Mouse (Mus musculus): Measurements from ENCODE around the gene Wdr20. TPM values are rescaled to one million over a fixed set of nuclear protein-coding genes. Genes with fewer than 3 reads are reported as not detected.
A peak's percentile ranks its signal among the peaks of the same experiment; 100 is the strongest.
"Not testable (repeated sequence)": the region's sequence is repeated elsewhere in the genome, so short reads cannot be mapped to it uniquely, and the experiment has no call there.

Gene Wdr20
- polyA plus RNA-seq, 1 experiment from 2014 or later, result 22.1 TPM

DNA sequence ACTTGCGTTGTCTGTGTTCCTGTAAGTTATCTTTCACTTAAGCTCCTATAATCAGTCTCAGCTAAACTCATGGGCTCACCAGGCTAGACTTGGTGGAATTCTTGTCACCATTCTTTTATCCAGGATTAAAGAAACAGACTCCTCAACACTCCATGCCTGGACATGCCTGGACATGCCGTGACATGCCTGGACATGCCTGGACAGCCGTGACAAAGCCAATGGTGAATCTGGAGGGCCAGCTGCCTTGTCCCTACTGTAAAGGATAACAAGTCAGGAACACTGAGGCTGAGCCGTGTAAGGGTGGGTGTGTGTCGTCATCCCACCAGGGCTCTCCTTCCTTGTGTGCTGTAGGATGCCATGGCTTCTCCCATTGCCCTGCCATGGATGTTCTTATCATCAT, 12.7 kb upstream of the Wdr20 start:
- H3K27me3 ChIP-seq, result no peaks in the 10 kb centered on the region
- no peak for ATAC-seq (ENCODE audit: insufficient number of reproducible peaks, low FRiP score, low TSS enrichment, low read depth)
- H3K4me1 ChIP-seq, result no peaks in the 10 kb centered on the region
- H3K4me3 ChIP-seq, result no peak overlapping the region
- no peak overlapping the region for H3K27ac ChIP-seq
- H3K4me2 ChIP-seq, result no peak overlapping the region
- no peak overlapping the region for H3K9ac ChIP-seq
- 88% methylated on average over 5 of the region's 5 CpGs for WGBS
- H3K36me3 ChIP-seq, result no peaks in the 10 kb centered on the region
- H3K9me3 ChIP-seq, result no peaks in the 10 kb centered on the region

GRCm38 (mm10) chr12:110725489-110725888, 12.3 kb upstream of the Wdr20 start:
- no peak overlapping the region for H3K9ac ChIP-seq
- no peak overlapping the region for H3K4me2 ChIP-seq
- H3K27ac ChIP-seq, result no peak overlapping the region
- no peaks in the 10 kb centered on the region for H3K36me3 ChIP-seq
- WGBS, result 82% methylated on average over 5 of the region's 5 CpGs
- no peaks in the 10 kb centered on the region for H3K27me3 ChIP-seq
- no peak for ATAC-seq (ENCODE audit: insufficient number of reproducible peaks, low FRiP score, low TSS enrichment, low read depth)
- H3K4me1 ChIP-seq, result no peaks in the 10 kb centered on the region
- H3K9me3 ChIP-seq, result no peaks in the 10 kb centered on the region
- H3K4me3 ChIP-seq, result no peak overlapping the region

DNA sequence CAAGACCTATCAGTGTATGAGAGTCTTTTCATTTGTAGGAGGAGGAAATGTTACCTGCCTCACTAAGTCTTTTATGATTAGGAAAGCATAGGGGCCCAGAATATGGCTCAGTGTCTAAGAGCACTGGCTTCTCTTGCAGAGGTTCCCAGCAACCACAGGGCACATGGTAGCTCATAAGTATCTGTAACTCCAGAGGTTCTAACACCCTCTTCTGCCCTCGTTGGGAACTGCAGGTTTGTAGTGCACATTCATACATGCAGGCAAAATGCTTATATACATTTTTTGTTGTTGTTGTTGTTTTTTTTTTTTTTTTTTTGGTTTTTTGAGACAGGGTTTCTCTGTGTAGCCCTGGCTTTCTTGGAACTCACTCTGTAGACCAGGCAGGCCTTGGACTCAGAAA, 11.3 kb upstream of the Wdr20 start:
- no peaks in the 10 kb centered on the region for H3K36me3 ChIP-seq
- H3K9ac ChIP-seq, result no peak overlapping the region
- H3K27me3 ChIP-seq, result no peaks in the 10 kb centered on the region
- ATAC-seq (ENCODE audit: insufficient number of reproducible peaks, low FRiP score, low TSS enrichment, low read depth), result no peak
- H3K4me2 ChIP-seq, result no peak overlapping the region
- no peak overlapping the region for H3K4me3 ChIP-seq
- no peaks in the 10 kb centered on the region for H3K9me3 ChIP-seq
- H3K4me1 ChIP-seq, result no peaks in the 10 kb centered on the region
- no peak overlapping the region for H3K27ac ChIP-seq
- 58% methylated on average over 1 of the region's 1 CpGs for WGBS

GRCm38 (mm10) chr12:110733254-110733653, 4.5 kb upstream of the Wdr20 start:
- not testable (repeated sequence) for ATAC-seq (ENCODE audit: insufficient number of reproducible peaks, low FRiP score, low TSS enrichment, low read depth); H3K9ac ChIP-seq; H3K4me3 ChIP-seq; H3K4me2 ChIP-seq; H3K27ac ChIP-seq; H3K27me3 ChIP-seq; H3K4me1 ChIP-seq; H3K9me3 ChIP-seq; H3K36me3 ChIP-seq
- WGBS, result 87% methylated on average over 3 of the region's 3 CpGs

DNA sequence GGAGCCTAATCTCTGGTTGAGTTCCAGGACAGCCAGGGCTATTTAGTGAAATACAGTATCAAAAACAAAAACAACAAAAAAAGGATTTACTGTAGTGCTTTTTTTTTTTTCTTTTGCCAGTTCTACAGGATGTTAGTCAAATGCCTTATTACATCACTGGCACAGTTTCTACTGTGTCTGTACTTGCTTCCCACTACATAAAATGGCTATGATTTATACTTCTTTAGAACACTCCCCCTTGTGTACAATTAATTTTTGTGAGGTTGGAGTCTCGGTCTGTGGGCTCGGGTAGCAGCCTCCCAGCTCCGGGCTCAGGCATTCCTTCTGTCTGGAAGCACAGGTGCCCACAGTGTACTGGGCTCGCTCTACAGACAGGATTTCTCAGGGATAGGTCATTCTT, 1.1 kb upstream of the Wdr20 start:
- no peak overlapping the region for H3K9ac ChIP-seq
- peaks cover 18% of the 10 kb centered on the region for H3K4me1 ChIP-seq
- H3K4me3 ChIP-seq, result peak overlapping the region; percentile 98
- H3K36me3 ChIP-seq, result no peaks in the 10 kb centered on the region
- no peak for ATAC-seq (ENCODE audit: insufficient number of reproducible peaks, low FRiP score, low TSS enrichment, low read depth)
- no peaks in the 10 kb centered on the region for H3K9me3 ChIP-seq
- 4% methylated on average over 4 of the region's 4 CpGs for WGBS
- H3K27me3 ChIP-seq, result no peaks in the 10 kb centered on the region
- peak overlapping the region; percentile 89 for H3K4me2 ChIP-seq
- H3K27ac ChIP-seq, result peak overlapping the region; percentile 11; the same call in 1 of the 2 replicates

DNA sequence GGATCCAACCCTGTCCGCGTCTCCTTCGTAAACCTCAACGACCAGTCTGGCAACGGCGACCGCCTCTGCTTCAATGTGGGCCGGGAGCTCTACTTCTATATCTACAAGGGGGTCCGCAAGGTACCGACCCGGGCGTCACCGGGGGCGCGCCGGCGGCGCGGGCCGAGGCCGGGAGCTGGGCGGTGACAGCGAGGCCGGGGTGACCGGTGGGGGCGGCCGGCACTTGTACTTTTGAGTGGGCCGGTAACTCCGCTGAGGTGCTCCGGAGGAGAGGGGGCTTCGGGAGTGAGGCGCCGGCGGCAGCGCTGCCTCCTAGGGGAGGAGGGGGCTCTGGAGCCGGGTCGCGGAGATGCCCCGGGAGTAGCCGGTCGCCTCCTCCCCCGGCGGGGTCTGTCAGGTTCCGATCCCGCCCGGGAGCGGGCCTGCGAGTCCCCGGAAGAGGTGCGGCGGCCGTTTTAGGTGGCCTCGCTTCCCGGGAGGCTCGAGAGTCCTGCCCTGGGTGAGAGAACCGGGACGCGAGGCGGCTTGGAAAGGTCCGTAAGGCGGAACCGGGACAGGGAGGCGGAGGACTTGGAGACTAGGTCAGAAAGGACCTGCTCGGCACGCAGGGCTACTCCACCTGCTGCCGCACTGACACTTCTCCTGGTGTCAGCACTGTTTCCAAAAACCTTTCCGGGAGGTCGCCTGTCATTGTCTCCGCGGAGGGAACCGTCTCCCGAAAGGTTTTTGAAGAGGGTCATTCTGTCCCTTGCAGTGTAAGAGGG, 596 bp downstream of the Wdr20 start:
- H3K27me3 ChIP-seq, result no peaks in the 10 kb centered on the region
- peak overlapping the region; percentile 95 for H3K9ac ChIP-seq
- peak; percentile 48 for ATAC-seq (ENCODE audit: insufficient number of reproducible peaks, low FRiP score, low TSS enrichment, low read depth)
- H3K4me3 ChIP-seq, result peak overlapping the region; percentile 98
- WGBS, result under 1% methylated on average over 72 of the region's 72 CpGs
- no peaks in the 10 kb centered on the region for H3K9me3 ChIP-seq
- H3K4me2 ChIP-seq, result peak overlapping the region; percentile 74
- no peaks in the 10 kb centered on the region for H3K36me3 ChIP-seq
- peak overlapping the region; percentile 95 for H3K27ac ChIP-seq
- peaks cover 18% of the 10 kb centered on the region for H3K4me1 ChIP-seq

- no peaks in the 10 kb centered on the region for H3K27me3 ChIP-seq
- 82% methylated on average over 10 of the region's 10 CpGs for WGBS
- H3K27ac ChIP-seq, result no peak overlapping the region
- no peaks in the 10 kb centered on the region for H3K9me3 ChIP-seq
- H3K36me3 ChIP-seq, result peaks cover 19% of the 10 kb centered on the region
- H3K4me3 ChIP-seq, result no peak overlapping the region
- ATAC-seq (ENCODE audit: insufficient number of reproducible peaks, low FRiP score, low TSS enrichment, low read depth), result no peak
- H3K9ac ChIP-seq, result no peak overlapping the region
- no peak overlapping the region for H3K4me2 ChIP-seq
- H3K4me1 ChIP-seq, result no peaks in the 10 kb centered on the region
Measured at GRCm38 (mm10) chr12:110750770-110751439, 13.2 kb downstream of the Wdr20 start.

DNA sequence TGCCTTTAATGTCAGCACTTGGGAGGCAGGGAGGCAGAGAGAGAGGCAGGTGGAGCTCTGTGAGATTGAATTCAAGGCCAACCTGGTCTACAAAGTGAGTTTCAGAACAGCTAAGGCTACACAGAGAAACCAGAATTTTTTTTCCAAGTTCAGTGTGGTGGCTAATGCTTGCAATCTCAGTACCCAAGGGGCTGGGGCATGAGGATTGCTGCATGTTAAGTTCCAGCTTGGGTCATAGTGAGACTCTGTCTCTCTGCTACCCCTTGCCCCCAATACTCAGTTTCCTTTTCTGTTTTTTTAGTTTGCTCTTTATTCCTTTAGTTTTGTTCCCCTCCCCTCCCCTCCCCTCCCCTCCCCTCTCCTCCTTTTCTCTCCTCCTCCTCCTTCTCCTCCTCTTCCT, 15.0 kb downstream of the Wdr20 start:
- no peak overlapping the region for H3K4me3 ChIP-seq
- H3K9ac ChIP-seq, result no peak overlapping the region
- H3K4me1 ChIP-seq, result no peaks in the 10 kb centered on the region
- no peak overlapping the region for H3K27ac ChIP-seq
- no peak overlapping the region for H3K4me2 ChIP-seq
- H3K36me3 ChIP-seq, result peaks cover 19% of the 10 kb centered on the region
- H3K9me3 ChIP-seq, result no peaks in the 10 kb centered on the region
- no peak for ATAC-seq (ENCODE audit: insufficient number of reproducible peaks, low FRiP score, low TSS enrichment, low read depth)
- H3K27me3 ChIP-seq, result no peaks in the 10 kb centered on the region

DNA sequence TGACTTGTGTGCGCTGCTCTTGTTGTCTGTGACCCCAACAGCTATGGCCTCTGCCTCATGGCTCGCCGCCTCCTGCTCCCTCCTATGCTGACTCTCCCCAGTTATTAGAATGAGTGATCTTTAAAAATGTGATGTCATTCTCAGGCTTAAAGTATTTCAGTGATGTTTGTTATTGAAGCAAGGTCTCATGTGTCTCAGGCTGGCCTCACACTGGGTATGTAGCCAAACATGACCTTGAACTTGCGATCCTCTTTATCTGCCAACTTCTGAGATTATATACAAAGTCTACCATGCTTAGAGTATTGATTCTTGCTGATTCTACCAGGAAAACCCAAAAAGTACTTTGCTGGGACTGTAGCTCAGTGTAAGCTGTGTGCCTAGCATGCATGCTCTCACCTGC, 16.2 kb downstream of the Wdr20 start:
- Histone ChIP-seq H3K4me3 (no peak overlapping the region), H3K36me3 (peaks cover 19% of the 10 kb centered on the region), H3K9me3 (no peaks in the 10 kb centered on the region), H3K27ac (no peak overlapping the region), H3K4me2 (no peak overlapping the region), H3K4me1 (no peaks in the 10 kb centered on the region), H3K27me3 (no peaks in the 10 kb centered on the region), H3K9ac (no peak overlapping the region)
- WGBS, result 98% methylated on average over 4 of the region's 4 CpGs
- ATAC-seq (ENCODE audit: insufficient number of reproducible peaks, low FRiP score, low TSS enrichment, low read depth), result no peak

DNA sequence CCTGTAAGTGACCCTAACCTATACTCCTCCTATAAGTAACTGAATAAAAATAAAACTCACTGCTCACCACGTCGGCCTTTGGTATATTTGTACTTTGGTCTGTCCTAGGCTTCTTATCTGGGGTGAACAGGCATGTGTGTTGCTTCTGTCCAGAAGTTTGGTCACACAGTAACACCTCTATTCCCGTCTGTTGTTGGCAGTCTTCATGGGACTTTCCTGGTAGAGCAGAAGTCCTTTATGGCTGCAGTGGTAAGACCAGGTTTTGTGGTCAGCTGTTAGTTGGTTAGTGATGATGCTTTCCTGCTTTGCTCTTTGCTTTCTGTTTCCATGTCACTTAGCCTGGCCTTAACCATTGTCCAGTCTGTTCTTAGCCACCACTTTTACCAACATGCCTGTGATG, 19.4 kb downstream of the Wdr20 start:
- H3K4me2 ChIP-seq, result no peak overlapping the region
- H3K4me3 ChIP-seq, result no peak overlapping the region
- H3K36me3 ChIP-seq, result peaks cover 15% of the 10 kb centered on the region
- H3K9ac ChIP-seq, result no peak overlapping the region
- no peaks in the 10 kb centered on the region for H3K9me3 ChIP-seq
- 89% methylated on average over 3 of the region's 3 CpGs for WGBS
- 0 out of 2 replicates have a peak, but pooled peaks cover 4% of the 10 kb centered on the region for H3K4me1 ChIP-seq
- no peak for ATAC-seq (ENCODE audit: insufficient number of reproducible peaks, low FRiP score, low TSS enrichment, low read depth)
- no peak overlapping the region for H3K27ac ChIP-seq
- H3K27me3 ChIP-seq, result no peaks in the 10 kb centered on the region

- WGBS, result 95% methylated on average over 8 of the region's 8 CpGs
- ATAC-seq (ENCODE audit: insufficient number of reproducible peaks, low FRiP score, low TSS enrichment, low read depth), result no peak
- Histone ChIP-seq H3K9me3 (no peaks in the 10 kb centered on the region), H3K36me3 (peaks cover 13% of the 10 kb centered on the region), H3K4me1 (0 out of 2 replicates have a peak, but pooled peaks cover 4% of the 10 kb centered on the region), H3K27ac (no peak overlapping the region), H3K4me2 (no peak overlapping the region), H3K27me3 (no peaks in the 10 kb centered on the region), H3K4me3 (no peak overlapping the region), H3K9ac (no peak overlapping the region)
Measured at GRCm38 (mm10) chr12:110758932-110759331, 21.2 kb downstream of the Wdr20 start.

DNA sequence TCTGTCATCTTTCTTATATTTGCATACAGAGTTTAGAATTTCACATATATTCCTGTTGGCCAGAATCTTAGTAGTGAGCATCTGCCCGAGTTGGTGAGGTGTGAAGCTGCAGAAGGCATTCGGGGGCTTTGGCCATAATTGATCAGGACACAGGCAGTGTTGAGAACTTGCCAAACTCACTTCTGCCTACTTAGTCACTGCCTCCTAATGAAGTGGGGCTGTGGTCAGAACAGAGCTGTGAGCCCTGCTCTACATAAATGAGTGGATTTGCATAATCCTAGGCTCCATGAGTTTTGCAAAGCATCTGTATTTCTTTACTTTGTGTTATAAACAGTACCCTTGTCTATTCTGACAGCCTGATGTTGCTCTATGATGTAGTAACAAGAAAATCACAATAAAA, 24.6 kb downstream of the Wdr20 start:
- no peak overlapping the region for H3K4me2 ChIP-seq

More for the DNA sequence above, 24.6 kb downstream of the Wdr20 start:
- ATAC-seq (ENCODE audit: insufficient number of reproducible peaks, low FRiP score, low TSS enrichment, low read depth), result no peak
- 75% methylated on average over 2 of the region's 2 CpGs for WGBS
- H3K4me1 ChIP-seq, result 0 out of 2 replicates have a peak, but pooled peaks cover 4% of the 10 kb centered on the region
- H3K27me3 ChIP-seq, result no peaks in the 10 kb centered on the region
- no peaks in the 10 kb centered on the region for H3K9me3 ChIP-seq
- no peaks in the 10 kb centered on the region for H3K36me3 ChIP-seq
- H3K4me3 ChIP-seq, result no peak overlapping the region
- no peak overlapping the region for H3K9ac ChIP-seq
- H3K27ac ChIP-seq, result no peak overlapping the region

All from limb, embryonic 15.5 days (tissue).